Mouse (Mus musculus): ENCODE measurements at regions not wholly inside any gene's neighbourhood (a gene's known extent, or its start where the extent isn't known, plus 50 kb on each side); places are given as distances from the start of the nearest gene placed in this dataset.

GRCm38 (mm10) chr13:47462148-47462547 is 339.7 kb downstream of the Rnf144b start:
- no peaks in the 10 kb centered on the region for H3K36me3 ChIP-seq (ENCODE audit: insufficient read depth, low read length)
- no peaks in the 10 kb centered on the region for H3K27me3 ChIP-seq (ENCODE audit: insufficient read depth, low read length)
- H3K4me1 ChIP-seq (ENCODE audit: insufficient read depth, low read length), result no peaks in the 10 kb centered on the region
- H3K4me2 ChIP-seq (replicated peaks; ENCODE audit: low read depth, low read length), result no peak overlapping the region
- ATAC-seq (ENCODE audit: low FRiP score, low TSS enrichment), result no peak
- no peak overlapping the region for H3K27ac ChIP-seq (ENCODE audit: low read length)
- no peak overlapping the region for H3K4me3 ChIP-seq (ENCODE audit: low read length)
- WGBS, result 84% methylated on average over 8 of the region's 8 CpGs
- H3K9me3 ChIP-seq (ENCODE audit: low read length), result no peaks in the 10 kb centered on the region
- no peak overlapping the region for H3K9ac ChIP-seq (replicated peaks; ENCODE audit: low read length)

GRCm38 (mm10) chr13:47471543-47472213 is 349.2 kb downstream of the Rnf144b start:
- H3K9ac ChIP-seq (replicated peaks; ENCODE audit: low read length), result no peak overlapping the region

GRCm38 (mm10) chr13:47480159-47480558 is 357.7 kb downstream of the Rnf144b start:
- H3K4me2 ChIP-seq (replicated peaks; ENCODE audit: low read depth, low read length), result no peak overlapping the region
- no peak overlapping the region for H3K27ac ChIP-seq (ENCODE audit: low read length)
- no peaks in the 10 kb centered on the region for H3K4me1 ChIP-seq (ENCODE audit: insufficient read depth, low read length)
- no peaks in the 10 kb centered on the region for H3K27me3 ChIP-seq (ENCODE audit: insufficient read depth, low read length)
- no peaks in the 10 kb centered on the region for H3K36me3 ChIP-seq (ENCODE audit: insufficient read depth, low read length)
- H3K9ac ChIP-seq (replicated peaks; ENCODE audit: low read length), result no peak overlapping the region
- H3K4me3 ChIP-seq (ENCODE audit: low read length), result no peak overlapping the region
- H3K9me3 ChIP-seq (ENCODE audit: low read length), result no peaks in the 10 kb centered on the region
- 62% methylated on average over 10 of the region's 10 CpGs for WGBS
- ATAC-seq (ENCODE audit: low FRiP score, low TSS enrichment), result no peak

More at GRCm38 (mm10) chr13:47471543-47472213, 349.2 kb downstream of the Rnf144b start:
- no peak overlapping the region for H3K27ac ChIP-seq (ENCODE audit: low read length)
- no peaks in the 10 kb centered on the region for H3K36me3 ChIP-seq (ENCODE audit: insufficient read depth, low read length)
- no peaks in the 10 kb centered on the region for H3K27me3 ChIP-seq (ENCODE audit: insufficient read depth, low read length)
- no peaks in the 10 kb centered on the region for H3K4me1 ChIP-seq (ENCODE audit: insufficient read depth, low read length)
- H3K9me3 ChIP-seq (ENCODE audit: low read length), result no peaks in the 10 kb centered on the region
- no peak overlapping the region for H3K4me3 ChIP-seq (ENCODE audit: low read length)
- no peak overlapping the region for H3K4me2 ChIP-seq (replicated peaks; ENCODE audit: low read depth, low read length)
- WGBS, result 59% methylated on average over 14 of the region's 14 CpGs
- ATAC-seq (ENCODE audit: low FRiP score, low TSS enrichment), result no peak

GRCm38 (mm10) chr13:47484819-47485218 is 362.4 kb downstream of the Rnf144b start:
- no peak for ATAC-seq (ENCODE audit: low FRiP score, low TSS enrichment)
- Histone ChIP-seq H3K27ac (ENCODE audit: low read length) (no peak overlapping the region), H3K4me2 (replicated peaks; ENCODE audit: low read depth, low read length) (no peak overlapping the region), H3K36me3 (ENCODE audit: insufficient read depth, low read length) (no peaks in the 10 kb centered on the region), H3K4me1 (ENCODE audit: insufficient read depth, low read length) (no peaks in the 10 kb centered on the region), H3K4me3 (ENCODE audit: low read length) (no peak overlapping the region), H3K9me3 (ENCODE audit: low read length) (no peaks in the 10 kb centered on the region), H3K27me3 (ENCODE audit: insufficient read depth, low read length) (no peaks in the 10 kb centered on the region), H3K9ac (replicated peaks; ENCODE audit: low read length) (no peak overlapping the region)
- WGBS, result 94% methylated on average over 2 of the region's 2 CpGs

- H3K9me3 ChIP-seq (ENCODE audit: low read length), result no peaks in the 10 kb centered on the region
- no peak for ATAC-seq (ENCODE audit: low FRiP score, low TSS enrichment)
- no peak overlapping the region for H3K9ac ChIP-seq (replicated peaks; ENCODE audit: low read length)
- H3K27ac ChIP-seq (ENCODE audit: low read length), result no peak overlapping the region
- H3K4me3 ChIP-seq (ENCODE audit: low read length), result no peak overlapping the region
- no peaks in the 10 kb centered on the region for H3K36me3 ChIP-seq (ENCODE audit: insufficient read depth, low read length)
- H3K4me2 ChIP-seq (replicated peaks; ENCODE audit: low read depth, low read length), result no peak overlapping the region
- H3K27me3 ChIP-seq (ENCODE audit: insufficient read depth, low read length), result no peaks in the 10 kb centered on the region
- H3K4me1 ChIP-seq (ENCODE audit: insufficient read depth, low read length), result no peaks in the 10 kb centered on the region
Observed at GRCm38 (mm10) chr13:47486111-47486510, 363.7 kb downstream of the Rnf144b start.

- 93% methylated on average over 3 of the region's 3 CpGs for WGBS
- H3K4me3 ChIP-seq (ENCODE audit: low read length), result no peak overlapping the region
- H3K4me2 ChIP-seq (replicated peaks; ENCODE audit: low read depth, low read length), result no peak overlapping the region
- no peaks in the 10 kb centered on the region for H3K4me1 ChIP-seq (ENCODE audit: insufficient read depth, low read length)
- no peaks in the 10 kb centered on the region for H3K36me3 ChIP-seq (ENCODE audit: insufficient read depth, low read length)
- no peaks in the 10 kb centered on the region for H3K27me3 ChIP-seq (ENCODE audit: insufficient read depth, low read length)
- H3K9me3 ChIP-seq (ENCODE audit: low read length), result no peaks in the 10 kb centered on the region
- no peak overlapping the region for H3K9ac ChIP-seq (replicated peaks; ENCODE audit: low read length)
- ATAC-seq (ENCODE audit: low FRiP score, low TSS enrichment), result no peak
- H3K27ac ChIP-seq (ENCODE audit: low read length), result no peak overlapping the region
Observed at GRCm38 (mm10) chr13:47486658-47487057, 364.2 kb downstream of the Rnf144b start.

GRCm38 (mm10) chr13:47505380-47505955 is 383.0 kb downstream of the Rnf144b start:
- 92% methylated on average over 15 of the region's 15 CpGs for WGBS

GRCm38 (mm10) chr13:47532935-47533334 is 410.5 kb downstream of the Rnf144b start:
- no peak for ATAC-seq (ENCODE audit: low FRiP score, low TSS enrichment)

More at GRCm38 (mm10) chr13:47505380-47505955, 383.0 kb downstream of the Rnf144b start:
- no peaks in the 10 kb centered on the region for H3K36me3 ChIP-seq (ENCODE audit: insufficient read depth, low read length)
- ATAC-seq (ENCODE audit: low FRiP score, low TSS enrichment), result no peak
- no peak overlapping the region for H3K4me2 ChIP-seq (replicated peaks; ENCODE audit: low read depth, low read length)
- H3K27ac ChIP-seq (ENCODE audit: low read length), result no peak overlapping the region
- H3K9ac ChIP-seq (replicated peaks; ENCODE audit: low read length), result no peak overlapping the region
- no peaks in the 10 kb centered on the region for H3K4me1 ChIP-seq (ENCODE audit: insufficient read depth, low read length)
- H3K27me3 ChIP-seq (ENCODE audit: insufficient read depth, low read length), result no peaks in the 10 kb centered on the region
- H3K4me3 ChIP-seq (ENCODE audit: low read length), result no peak overlapping the region
- no peaks in the 10 kb centered on the region for H3K9me3 ChIP-seq (ENCODE audit: low read length)

GRCm38 (mm10) chr13:47537156-47537555 is 414.7 kb downstream of the Rnf144b start:
- WGBS, result 92% methylated on average over 2 of the region's 2 CpGs
- Histone ChIP-seq H3K27ac (ENCODE audit: low read length) (no peak overlapping the region), H3K4me1 (ENCODE audit: insufficient read depth, low read length) (no peaks in the 10 kb centered on the region), H3K36me3 (ENCODE audit: insufficient read depth, low read length) (no peaks in the 10 kb centered on the region), H3K4me3 (ENCODE audit: low read length) (no peak overlapping the region), H3K9ac (replicated peaks; ENCODE audit: low read length) (no peak overlapping the region), H3K27me3 (ENCODE audit: insufficient read depth, low read length) (no peaks in the 10 kb centered on the region), H3K9me3 (ENCODE audit: low read length) (peaks cover 4% of the 10 kb centered on the region; the same call in 1 of the 2 replicates), H3K4me2 (replicated peaks; ENCODE audit: low read depth, low read length) (no peak overlapping the region)
- no peak for ATAC-seq (ENCODE audit: low FRiP score, low TSS enrichment)

More at GRCm38 (mm10) chr13:47532935-47533334, 410.5 kb downstream of the Rnf144b start:
- 90% methylated on average over 1 of the region's 1 CpGs for WGBS
- Histone ChIP-seq H3K4me3 (ENCODE audit: low read length) (no peak overlapping the region), H3K36me3 (ENCODE audit: insufficient read depth, low read length) (no peaks in the 10 kb centered on the region), H3K4me1 (ENCODE audit: insufficient read depth, low read length) (no peaks in the 10 kb centered on the region), H3K9ac (replicated peaks; ENCODE audit: low read length) (no peak overlapping the region), H3K27me3 (ENCODE audit: insufficient read depth, low read length) (no peaks in the 10 kb centered on the region), H3K27ac (ENCODE audit: low read length) (no peak overlapping the region), H3K9me3 (ENCODE audit: low read length) (peaks cover 4% of the 10 kb centered on the region; the same call in 1 of the 2 replicates), H3K4me2 (replicated peaks; ENCODE audit: low read depth, low read length) (no peak overlapping the region)

- no peak overlapping the region for H3K27ac ChIP-seq (ENCODE audit: low read length)
- H3K4me1 ChIP-seq (ENCODE audit: insufficient read depth, low read length), result no peaks in the 10 kb centered on the region
- no peaks in the 10 kb centered on the region for H3K9me3 ChIP-seq (ENCODE audit: low read length)
- no peak overlapping the region for H3K9ac ChIP-seq (replicated peaks; ENCODE audit: low read length)
- no peak overlapping the region for H3K4me2 ChIP-seq (replicated peaks; ENCODE audit: low read depth, low read length)
- no peaks in the 10 kb centered on the region for H3K27me3 ChIP-seq (ENCODE audit: insufficient read depth, low read length)
- 57% methylated on average over 6 of the region's 6 CpGs for WGBS
- H3K36me3 ChIP-seq (ENCODE audit: insufficient read depth, low read length), result no peaks in the 10 kb centered on the region
- ATAC-seq (ENCODE audit: low FRiP score, low TSS enrichment), result no peak
- no peak overlapping the region for H3K4me3 ChIP-seq (ENCODE audit: low read length)
Observed at GRCm38 (mm10) chr13:47549626-47550025, 427.2 kb downstream of the Rnf144b start.
